Mouse (Mus musculus): ENCODE measurements around the gene Atf6b. TPM values are rescaled to one million over a fixed set of nuclear protein-coding genes. Genes with fewer than 3 reads are reported as not detected.

Gene Atf6b
- polyA plus RNA-seq, 1 experiment from 2014 or later, result 103 TPM

DNA sequence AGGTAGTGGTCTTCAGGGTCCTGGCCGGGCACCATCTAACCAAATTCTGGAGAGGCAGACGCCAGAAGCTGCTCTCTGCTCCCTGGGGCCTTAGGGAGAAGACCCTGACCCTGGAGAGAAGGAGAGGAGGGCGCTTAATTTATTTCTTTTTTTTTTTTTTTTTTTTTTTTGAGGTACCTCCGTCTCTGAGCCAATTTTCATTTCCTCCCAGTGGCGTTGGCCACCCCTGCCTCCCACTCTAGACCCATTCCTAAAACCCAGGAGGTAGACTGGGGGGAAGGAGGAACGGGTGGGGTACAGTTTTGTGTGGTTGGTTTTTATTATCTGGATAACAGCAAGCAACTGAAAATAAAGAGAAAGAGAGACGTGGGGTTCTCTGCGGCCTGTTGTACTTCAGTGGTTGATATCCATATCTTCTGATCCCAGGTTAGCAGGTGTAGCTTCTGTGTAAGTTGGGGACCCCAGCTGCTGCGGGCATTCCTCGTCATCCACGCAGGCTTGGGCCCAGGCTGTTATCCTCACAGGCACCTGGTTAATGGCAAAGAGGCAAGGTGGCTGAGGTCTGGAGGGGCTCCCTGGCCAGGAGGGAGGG is 33.8 kb upstream of the Atf6b start:
- no peak for DNase-seq (ENCODE audit: low spot score)
- peaks cover 86% of the 10 kb centered on the region for H3K36me3 ChIP-seq (replicated peaks)
- H3K9me3 ChIP-seq, result no peaks in the 10 kb centered on the region
- H3K4me3 ChIP-seq, result peak overlapping the region; percentile 6; the same call in 1 of the 2 replicates
- no peaks in the 10 kb centered on the region for H3K27me3 ChIP-seq (replicated peaks; ENCODE audit: low read depth, poor library complexity, severe bottlenecking)
- 89% methylated on average over 11 of the region's 11 CpGs for WGBS
- H3K4me1 ChIP-seq, result peaks cover 18% of the 10 kb centered on the region
- H3K27ac ChIP-seq (replicated peaks), result no peak overlapping the region

- Histone ChIP-seq H3K4me3 (peak overlapping the region; percentile 6; the same call in 1 of the 2 replicates), H3K27me3 (replicated peaks; ENCODE audit: low read depth, poor library complexity, severe bottlenecking) (no peaks in the 10 kb centered on the region), H3K27ac (replicated peaks) (no peak overlapping the region; the same call in 1 of the 2 replicates), H3K9me3 (no peaks in the 10 kb centered on the region), H3K4me1 (peaks cover 14% of the 10 kb centered on the region), H3K36me3 (replicated peaks) (peaks cover 80% of the 10 kb centered on the region)
- 91% methylated on average over 10 of the region's 10 CpGs for WGBS
- no peak for DNase-seq (ENCODE audit: low spot score)
Measured at GRCm38 (mm10) chr17:34613830-34614229, 33.1 kb upstream of the Atf6b start.

- Histone ChIP-seq H3K27me3 (replicated peaks; ENCODE audit: low read depth, poor library complexity, severe bottlenecking) (no peaks in the 10 kb centered on the region), H3K4me3 (0 out of 2 replicates have a peak within 1 kb of the TSS, but pooled peaks have one; percentile 9), H3K27ac (replicated peaks) (peak within 1 kb of the TSS; percentile 69), H3K36me3 (replicated peaks) (peaks cover 74% of the 10 kb centered on the region), H3K4me1 (peaks cover 14% of the 10 kb centered on the region), H3K9me3 (no peaks in the 10 kb centered on the region)
- no peak for DNase-seq (ENCODE audit: low spot score)
- 54% methylated on average over 6 of the region's 6 CpGs for WGBS
Measured at GRCm38 (mm10) chr17:34615871-34616270, 31.1 kb upstream of the Atf6b start, which contains the start of gene Egfl8. TSS of gene Egfl8 (minus strand) at chr17:34615971.

- WGBS, result 22% methylated on average over 6 of the region's 6 CpGs
- no peaks in the 10 kb centered on the region for H3K9me3 ChIP-seq
- no peak overlapping the region for H3K27ac ChIP-seq (replicated peaks)
- H3K4me1 ChIP-seq, result peaks cover 14% of the 10 kb centered on the region
- H3K27me3 ChIP-seq (replicated peaks; ENCODE audit: low read depth, poor library complexity, severe bottlenecking), result no peaks in the 10 kb centered on the region
- peak; percentile 70 for DNase-seq (ENCODE audit: low spot score)
- peaks cover 71% of the 10 kb centered on the region for H3K36me3 ChIP-seq (replicated peaks)
- H3K4me3 ChIP-seq, result no peak overlapping the region
Measured at GRCm38 (mm10) chr17:34618999-34619398, 27.9 kb upstream of the Atf6b start.

GRCm38 (mm10) chr17:34621006-34621405 is 25.9 kb upstream of the Atf6b start:
- Histone ChIP-seq H3K27ac (replicated peaks) (no peak overlapping the region), H3K4me3 (no peak overlapping the region), H3K4me1 (peaks cover 12% of the 10 kb centered on the region), H3K27me3 (replicated peaks; ENCODE audit: low read depth, poor library complexity, severe bottlenecking) (no peaks in the 10 kb centered on the region), H3K36me3 (replicated peaks) (peaks cover 63% of the 10 kb centered on the region), H3K9me3 (no peaks in the 10 kb centered on the region)
- WGBS, result 94% methylated on average over 8 of the region's 8 CpGs
- DNase-seq (ENCODE audit: low spot score), result no peak

- Histone ChIP-seq H3K9me3 (no peaks in the 10 kb centered on the region), H3K4me3 (no peak overlapping the region), H3K36me3 (replicated peaks) (peaks cover 46% of the 10 kb centered on the region), H3K27ac (replicated peaks) (no peak overlapping the region), H3K27me3 (replicated peaks; ENCODE audit: low read depth, poor library complexity, severe bottlenecking) (no peaks in the 10 kb centered on the region), H3K4me1 (peaks cover 23% of the 10 kb centered on the region)
- WGBS, result 89% methylated on average over 9 of the region's 9 CpGs
- DNase-seq (ENCODE audit: low spot score), result no peak
Measured at GRCm38 (mm10) chr17:34623161-34623560, 23.8 kb upstream of the Atf6b start.

DNA sequence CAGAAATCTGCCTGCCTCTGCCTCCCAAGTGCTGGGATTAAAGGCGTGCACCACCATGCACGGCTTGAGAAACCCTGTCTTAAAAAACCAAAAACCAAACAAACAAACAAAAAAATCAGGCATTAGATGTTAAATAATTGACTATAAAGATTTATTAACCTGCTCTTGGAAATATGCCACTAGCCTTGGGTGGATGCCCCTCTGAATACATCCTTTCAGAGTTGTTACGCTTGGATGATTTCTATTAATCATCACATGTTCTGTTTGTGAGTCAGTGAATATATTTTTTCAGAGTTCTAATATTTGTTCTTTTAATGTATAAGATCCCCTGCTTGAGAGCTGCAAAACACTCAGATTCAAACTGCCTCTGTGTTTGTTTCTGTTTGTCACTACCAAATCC is 22.0 kb upstream of the Atf6b start:
- no peak for DNase-seq (ENCODE audit: low spot score)
- Histone ChIP-seq H3K27me3 (replicated peaks; ENCODE audit: low read depth, poor library complexity, severe bottlenecking) (peaks cover 16% of the 10 kb centered on the region), H3K27ac (replicated peaks) (no peak overlapping the region), H3K36me3 (replicated peaks) (peaks cover 43% of the 10 kb centered on the region), H3K4me1 (peaks cover 41% of the 10 kb centered on the region), H3K4me3 (no peak overlapping the region), H3K9me3 (no peaks in the 10 kb centered on the region)
- WGBS, result 96% methylated on average over 3 of the region's 3 CpGs

- H3K4me1 ChIP-seq, result peaks cover 53% of the 10 kb centered on the region
- 50% methylated on average over 16 of the region's 16 CpGs for WGBS
- DNase-seq (ENCODE audit: low spot score), result no peak
- peak overlapping the region; percentile 92 for H3K27ac ChIP-seq (replicated peaks)
- H3K4me3 ChIP-seq, result peak overlapping the region; percentile 77
- no peaks in the 10 kb centered on the region for H3K9me3 ChIP-seq
- H3K27me3 ChIP-seq (replicated peaks; ENCODE audit: low read depth, poor library complexity, severe bottlenecking), result peaks cover 28% of the 10 kb centered on the region
- peaks cover 39% of the 10 kb centered on the region for H3K36me3 ChIP-seq (replicated peaks)
Measured at GRCm38 (mm10) chr17:34626062-34626772, 20.7 kb upstream of the Atf6b start.

GRCm38 (mm10) chr17:34626773-34627092 is 20.2 kb upstream of the Atf6b start:
- H3K36me3 ChIP-seq (replicated peaks), result peaks cover 35% of the 10 kb centered on the region
- H3K9me3 ChIP-seq, result no peaks in the 10 kb centered on the region
- H3K4me1 ChIP-seq, result peaks cover 59% of the 10 kb centered on the region
- H3K27me3 ChIP-seq (replicated peaks; ENCODE audit: low read depth, poor library complexity, severe bottlenecking), result peaks cover 33% of the 10 kb centered on the region
- WGBS, result under 1% methylated on average over 18 of the region's 18 CpGs
- DNase-seq (ENCODE audit: low spot score), result peak; percentile 66
- H3K4me3 ChIP-seq, result peak overlapping the region; percentile 77
- peak overlapping the region; percentile 92 for H3K27ac ChIP-seq (replicated peaks)

- H3K36me3 ChIP-seq (replicated peaks), result peaks cover 29% of the 10 kb centered on the region
- H3K4me1 ChIP-seq, result peaks cover 64% of the 10 kb centered on the region
Measured at GRCm38 (mm10) chr17:34627093-34627942, 19.6 kb upstream of the Atf6b start.

DNA sequence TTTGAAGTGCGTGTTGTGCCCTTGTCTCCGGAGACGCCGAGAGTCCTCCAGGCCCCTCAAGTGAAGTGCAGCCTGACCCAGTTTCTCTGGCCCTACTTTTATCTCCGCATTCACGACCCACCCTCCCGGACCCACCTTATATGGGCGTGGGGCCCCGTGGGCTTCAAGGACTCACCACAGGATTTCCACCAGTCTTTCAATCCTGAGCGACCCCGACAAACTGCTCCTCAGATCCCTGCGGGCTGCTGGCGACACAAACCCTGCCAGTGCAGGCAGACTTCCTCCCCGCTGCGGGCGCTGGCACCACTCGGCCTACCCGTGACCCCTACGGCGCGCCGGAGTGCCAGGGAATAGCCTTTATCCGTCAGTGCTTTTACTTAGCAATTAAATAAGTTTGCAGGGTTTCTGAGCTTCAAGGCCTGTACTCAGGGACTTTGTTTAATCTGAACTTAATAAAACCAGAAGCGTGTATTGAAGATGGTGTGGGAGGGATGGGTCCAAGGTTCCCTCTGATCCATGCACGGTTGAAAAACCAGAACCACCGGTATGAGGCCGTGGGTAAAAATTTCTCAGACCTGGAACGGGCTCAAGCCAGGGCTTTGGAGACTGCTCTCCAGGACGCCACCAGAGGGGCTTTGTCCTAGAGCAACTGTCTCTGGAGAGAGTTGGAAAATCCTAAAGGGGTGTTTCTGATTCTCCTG is 18.9 kb upstream of the Atf6b start, which contains the start of gene Ppt2:
Gene Ppt2 (minus strand): TSS at position 568 of the 701 bp plus-strand sequence.
- peaks cover 68% of the 10 kb centered on the region for H3K4me1 ChIP-seq
- no peaks in the 10 kb centered on the region for H3K9me3 ChIP-seq
- 5% methylated on average over 29 of the region's 29 CpGs for WGBS
- H3K27me3 ChIP-seq (replicated peaks; ENCODE audit: low read depth, poor library complexity, severe bottlenecking), result peaks cover 47% of the 10 kb centered on the region
- H3K4me3 ChIP-seq, result peak within 1 kb of the TSS; percentile 77
- H3K36me3 ChIP-seq (replicated peaks), result peaks cover 21% of the 10 kb centered on the region
- DNase-seq (ENCODE audit: low spot score), result no peak
- H3K27ac ChIP-seq (replicated peaks), result peak within 1 kb of the TSS; percentile 92

More at GRCm38 (mm10) chr17:34627093-34627942, 19.6 kb upstream of the Atf6b start:
- peak; percentile 94 for DNase-seq (ENCODE audit: low spot score)
- no peaks in the 10 kb centered on the region for H3K9me3 ChIP-seq
- under 1% methylated on average over 45 of the region's 45 CpGs for WGBS
- H3K27ac ChIP-seq (replicated peaks), result peak overlapping the region; percentile 92
- H3K4me3 ChIP-seq, result peak overlapping the region; percentile 77
- peaks cover 39% of the 10 kb centered on the region for H3K27me3 ChIP-seq (replicated peaks; ENCODE audit: low read depth, poor library complexity, severe bottlenecking)

GRCm38 (mm10) chr17:34628644-34628967 is 18.3 kb upstream of the Atf6b start:
- H3K27ac ChIP-seq (replicated peaks), result peak overlapping the region; percentile 92; the same call in 1 of the 2 replicates
- H3K4me1 ChIP-seq, result peaks cover 72% of the 10 kb centered on the region
- H3K4me3 ChIP-seq, result peak overlapping the region; percentile 77
- WGBS, result 19% methylated on average over 5 of the region's 5 CpGs
- H3K9me3 ChIP-seq, result no peaks in the 10 kb centered on the region
- peaks cover 52% of the 10 kb centered on the region for H3K27me3 ChIP-seq (replicated peaks; ENCODE audit: low read depth, poor library complexity, severe bottlenecking)
- no peak for DNase-seq (ENCODE audit: low spot score)
- peaks cover 16% of the 10 kb centered on the region for H3K36me3 ChIP-seq (replicated peaks)

Data from embryonic facial prominence, embryonic 10.5 days (tissue).